14 mouse cellular contexts compared by ENCODE assay signal in genomic region chr19:53711261-53711890, GRCm38 (mm10). TPM values are rescaled to one million over a fixed set of nuclear protein-coding genes. Genes with fewer than 3 reads are reported as not detected.
DNase-seq lines count a peak whose midpoint lies in the region; ATAC-seq and TF ChIP-seq lines count a peak whose summit lies in the region.
"Had no signal": no experiment of that assay in that cellular context is flagged by ENCODE, and none has a peak within 500 bp of the region (broad histone marks: within the 10 kb centered on the region; RNA-seq: fewer than 3 reads in every experiment).

No protein-coding gene starts in this region.

- 11% methylated on average over 8 of the region's 8 CpGs for WGBS in kidney, embryonic 15.5 days

- intact Hi-C loops in left cerebral cortex, postnatal 4 days (cut with DNase I): no loop called here

- peak; percentile 52 for ATAC-seq in kidney, embryonic 15.5 days (replicated peaks; ENCODE audit: low FRiP score)
- ATAC-seq: activated CD4-positive, CD25-positive, alpha-beta regulatory T cell, adult 4 months; intestine, postnatal 0 days had no signal

- no peak for DNase-seq in kidney, postnatal 14 days
- peak; percentile 11 for DNase-seq in brain, adult 2 months (ENCODE audit: low read depth, low spot score)
- peak; percentile 31 for DNase-seq in heart, postnatal 4 days
- DNase-seq in left cerebral cortex, postnatal 4 days: no peak
- no peak for DNase-seq in layer of hippocampus, adult 18-20 months (ENCODE audit: low spot score in 2 of 2)
- DNase-seq: cerebellum, adult 2 months; lung, postnatal 14 days had no signal

- H3K36me3 ChIP-seq in kidney, embryonic 15.5 days: no peaks in the 10 kb centered on the region
- H3K36me3 ChIP-seq in E14TG2a.4 (ENCODE audit: insufficient read depth, low read length): no peaks in the 10 kb centered on the region
- H3K36me3 ChIP-seq: forebrain, embryonic 10.5 days; hindbrain, embryonic 12.5 days; midbrain, embryonic 12.5 days had no signal

- peaks cover 9% of the 10 kb centered on the region; the same call in 1 of the 2 replicates for H3K9me3 ChIP-seq in kidney, embryonic 15.5 days (replicated peaks)
- peaks cover 6% of the 10 kb centered on the region; the same call in 1 of the 2 replicates for H3K9me3 ChIP-seq in E14TG2a.4 (ENCODE audit: low read length)

- no peak overlapping the region for H3K27ac ChIP-seq in kidney, embryonic 15.5 days
- H3K27ac ChIP-seq: forebrain, embryonic 10.5 days; hindbrain, embryonic 12.5 days; midbrain, embryonic 12.5 days had no signal

- H3K27me3 ChIP-seq in kidney, embryonic 15.5 days: no peaks in the 10 kb centered on the region
- peaks cover 2% of the 10 kb centered on the region; the same call in 1 of the 2 replicates for H3K27me3 ChIP-seq in E14TG2a.4 (ENCODE audit: insufficient read depth, low read length)
- H3K27me3 ChIP-seq: hindbrain, embryonic 12.5 days; midbrain, embryonic 12.5 days had no signal

- peak overlapping the region; percentile 5; the same call in 1 of the 2 replicates for H3K4me2 ChIP-seq in kidney, embryonic 15.5 days
- H3K4me2 ChIP-seq: hindbrain, embryonic 12.5 days; midbrain, embryonic 12.5 days had no signal

- no peak overlapping the region for H3K4me3 ChIP-seq in kidney, embryonic 15.5 days (replicated peaks)
- 0 out of 2 replicates have a peak overlapping the region, but pooled peaks have one; percentile 26 for H3K4me3 ChIP-seq in E14TG2a.4 (replicated peaks; ENCODE audit: low read length)
- H3K4me3 ChIP-seq: forebrain, embryonic 10.5 days; hindbrain, embryonic 12.5 days; midbrain, embryonic 12.5 days had no signal

- peaks cover 14% of the 10 kb centered on the region for H3K4me1 ChIP-seq in kidney, embryonic 15.5 days
- H3K4me1 ChIP-seq in E14TG2a.4 (replicated peaks; ENCODE audit: low read depth, low read length): peaks cover 22% of the 10 kb centered on the region
- H3K4me1 ChIP-seq: forebrain, embryonic 10.5 days; hindbrain, embryonic 12.5 days; midbrain, embryonic 12.5 days had no signal

- no peak for TF ChIP-seq CTCF in E14TG2a.4 (conservative IDR thresholded peaks at IDR 0.05; ENCODE audit: low read length)

- H3K9ac ChIP-seq in kidney, embryonic 15.5 days: no peak overlapping the region
- H3K9ac ChIP-seq: hindbrain, embryonic 12.5 days; midbrain, embryonic 12.5 days had no signal

RNA-seq across cellular contexts. Expression of gene Rbm20, which starts 34.3 kb away (rescaled TPM):
- polyA plus RNA-seq in kidney, embryonic 15.5 days (2015; fragmentation: Nextera tagmentation; extraction: Ambion mirVana): 2.9 and 3.0 TPM in 2 replicates
- total RNA-seq in heart, postnatal 4 days (2021): 100 to 1,000 TPM; 265 to 287 TPM
- total RNA-seq in left cerebral cortex, postnatal 4 days (2021): 1 to 10 TPM; 1.0 to 2.6 TPM
- 1 to 10 TPM; 1.7 to 2.9 TPM for total RNA-seq in layer of hippocampus, adult 18-20 months (2021)

Comparison
In these comparisons a context has a peak if more than half of its experiments do, and no peak if none do; other contexts are left out.
1. DNase-seq: peak in brain, adult 2 months (single experiment) and heart, postnatal 4 days (single experiment); none in kidney, postnatal 14 days (single experiment), left cerebral cortex, postnatal 4 days (single experiment) and layer of hippocampus, adult 18-20 months (0 of 2).
2. RNA of gene Rbm20, which starts 34.3 kb away (total RNA-seq): 265 to 287 TPM in heart, postnatal 4 days; 1.7 to 2.9 TPM in layer of hippocampus, adult 18-20 months and 1.0 to 2.6 TPM in left cerebral cortex, postnatal 4 days; every median in the first group is over 10 times any median in the second.